In genomic region chr13:35982985-35983384, GRCm38 (mm10) we compare ENCODE assay signal across 29 mouse cellular contexts. TPM values are rescaled to one million over a fixed set of nuclear protein-coding genes. Genes with fewer than 3 reads are reported as not detected.
"Had no signal": no experiment of that assay in that cellular context is flagged by ENCODE, and none has a peak within 500 bp of the region (broad histone marks: within the 10 kb centered on the region; RNA-seq: fewer than 3 reads in every experiment).

No protein-coding gene starts in this region.

- H3K4me3 ChIP-seq: gastrocnemius, adult 2 months; heart, embryonic 13.5 days; heart, embryonic 15.5 days; hindbrain, embryonic 10.5 days; hindbrain, embryonic 12.5 days; kidney, embryonic 15.5 days; limb, embryonic 13.5 days; limb, embryonic 15.5 days; liver, embryonic 12.5 days had no signal

- H3K27ac ChIP-seq: gastrocnemius, adult 2 months; heart, embryonic 13.5 days; heart, embryonic 15.5 days; hindbrain, embryonic 10.5 days; hindbrain, embryonic 12.5 days; hindbrain, embryonic 14.5 days; kidney, embryonic 15.5 days; kidney, postnatal 0 days; limb, embryonic 13.5 days; limb, embryonic 15.5 days; liver, embryonic 12.5 days had no signal

- ATAC-seq: hindbrain, embryonic 16.5 days; inflammation-experienced regulatory T-cells, adult 6 months; liver, embryonic 12.5 days had no signal

- H3K9ac ChIP-seq: heart, embryonic 13.5 days; heart, embryonic 15.5 days; hindbrain, embryonic 12.5 days; hindbrain, embryonic 14.5 days; kidney, embryonic 15.5 days; limb, embryonic 13.5 days; limb, embryonic 15.5 days; liver, embryonic 12.5 days had no signal

- H3K4me1 ChIP-seq: kidney, embryonic 15.5 days; limb, embryonic 13.5 days; limb, embryonic 15.5 days had no signal

- H3K27me3 ChIP-seq: heart, embryonic 13.5 days; heart, embryonic 15.5 days; hindbrain, embryonic 12.5 days; kidney, embryonic 15.5 days; limb, embryonic 13.5 days; limb, embryonic 15.5 days; liver, embryonic 12.5 days had no signal

- H3K4me2 ChIP-seq: heart, embryonic 11.5 days; heart, embryonic 13.5 days; heart, embryonic 15.5 days; hindbrain, embryonic 12.5 days; hindbrain, embryonic 14.5 days; kidney, embryonic 15.5 days; limb, embryonic 13.5 days; limb, embryonic 15.5 days; liver, embryonic 12.5 days had no signal

- DNase-seq: gastrocnemius, adult 2 months; gastrocnemius, postnatal 10 days; gastrocnemius, postnatal 25 days; heart, adult 18-20 months; heart, postnatal 14 days; heart, postnatal 36 days; kidney, adult 11 months; kidney, adult 2 months; kidney, adult 9 months; kidney, postnatal 14 days; kidney, postnatal 36 days; layer of hippocampus, adult 9-11 months; layer of hippocampus, postnatal 36 days; left cerebral cortex, postnatal 4 days had no signal

- H3K9me3 ChIP-seq: heart, embryonic 13.5 days; heart, embryonic 15.5 days; hindbrain, embryonic 10.5 days; hindbrain, embryonic 12.5 days; kidney, embryonic 15.5 days; limb, embryonic 13.5 days; limb, embryonic 15.5 days; liver, embryonic 12.5 days had no signal

RNA-seq across cellular contexts. Expression of gene Ppp1r3g, which starts 24.3 kb away (rescaled TPM):
- total RNA-seq: gastrocnemius, adult 2 months; gastrocnemius, postnatal 10 days; gastrocnemius, postnatal 25 days; granulocyte monocyte progenitor cell, adult 5-6 weeks had no signal
- polyA plus RNA-seq: hindbrain, embryonic 14.5 days; large intestine, adult 2 months had no signal
